Mouse (Mus musculus) erythroblast, embryonic 14.5 days (primary cell): ENCODE measurements at regions not wholly inside any gene's neighbourhood (a gene's known extent, or its start where the extent isn't known, plus 50 kb on each side); places are given as distances from the start of the nearest gene placed in this dataset.

ENCODE experiments used
- GATA1 ChIP-seq: IDR thresholded peaks from 2 replicates; pipeline ENCODE4 v1.6.1; 2012; ENCODE audit warnings: low read length, inconsistent platforms, mixed read lengths
- TAL1 ChIP-seq: IDR thresholded peaks from 3 replicates; pipeline ENCODE4 v1.6.1; 2012; ENCODE audit warnings: low read length, inconsistent platforms, mixed read lengths

DNA sequence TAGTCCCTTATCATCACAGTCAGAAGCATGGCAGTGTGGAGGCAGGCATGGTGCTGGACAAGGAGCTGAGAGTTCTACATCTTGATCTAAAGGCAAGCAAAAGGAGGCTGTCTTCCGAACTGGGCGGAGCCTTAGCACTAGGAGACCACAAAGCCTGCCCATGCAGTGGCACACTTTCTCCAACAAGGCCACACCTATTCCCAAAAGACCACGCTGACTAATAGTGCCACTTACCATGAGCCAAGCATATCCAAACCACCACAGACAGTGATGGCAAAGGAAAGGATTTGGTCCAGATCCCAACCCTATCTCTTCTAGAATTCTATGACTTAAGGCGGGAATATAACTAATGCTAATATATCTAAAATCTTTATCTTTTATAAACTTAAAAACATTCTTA lies 169.4 kb upstream of the Prok2 start:
- TF ChIP-seq GATA1 = no peak
- TF ChIP-seq TAL1 = no peak
